Mouse (Mus musculus) ovary, postnatal 14 days (tissue): Measurements from ENCODE around the gene Rtraf.
A peak's percentile ranks its signal among the peaks of the same experiment; 100 is the strongest.
"Not testable (repeated sequence)": the region's sequence is repeated elsewhere in the genome, so short reads cannot be mapped to it uniquely, and the experiment has no call there.

Source experiments
- DNase-seq: peaks from one replicate; pipeline ENCODE4 v3.0.0; 2022; ENCODE audit warnings: low spot score

Gene Rtraf

GRCm38 (mm10) chr14:19823321-19824142 lies at the start of gene Rtraf:
Gene Rtraf (minus strand): TSS chr14:19823824.
- DNase-seq, result peak; percentile 87

GRCm38 (mm10) chr14:19867286-19867935 lies 43.8 kb upstream of the Rtraf start:
- no peak for DNase-seq

- DNase-seq, result not testable (repeated sequence)
These were observed 41.5 kb upstream of the Rtraf start for GRCm38 (mm10) chr14:19865121-19865520.

GRCm38 (mm10) chr14:19861311-19862080 lies 37.9 kb upstream of the Rtraf start:
- no peak for DNase-seq

DNA sequence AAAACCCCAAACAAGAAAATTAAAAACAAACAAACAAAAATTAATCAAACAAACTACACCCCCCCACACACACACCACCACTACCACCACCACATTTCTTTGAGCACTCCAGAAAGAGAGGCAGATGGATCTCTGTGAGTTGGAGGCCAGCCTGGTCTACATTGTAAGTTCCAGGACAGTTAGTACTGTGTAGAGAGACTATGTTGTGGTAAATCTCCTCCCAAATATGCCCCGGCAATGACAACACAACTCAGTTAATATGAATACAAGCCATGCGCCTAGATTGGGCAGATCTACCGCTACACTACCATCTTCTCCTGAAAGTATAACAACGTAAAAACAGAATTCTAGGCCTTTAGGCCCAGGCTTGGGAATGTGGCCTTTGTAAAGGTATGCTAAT lies 36.7 kb upstream of the Rtraf start:
- no peak for DNase-seq

DNA sequence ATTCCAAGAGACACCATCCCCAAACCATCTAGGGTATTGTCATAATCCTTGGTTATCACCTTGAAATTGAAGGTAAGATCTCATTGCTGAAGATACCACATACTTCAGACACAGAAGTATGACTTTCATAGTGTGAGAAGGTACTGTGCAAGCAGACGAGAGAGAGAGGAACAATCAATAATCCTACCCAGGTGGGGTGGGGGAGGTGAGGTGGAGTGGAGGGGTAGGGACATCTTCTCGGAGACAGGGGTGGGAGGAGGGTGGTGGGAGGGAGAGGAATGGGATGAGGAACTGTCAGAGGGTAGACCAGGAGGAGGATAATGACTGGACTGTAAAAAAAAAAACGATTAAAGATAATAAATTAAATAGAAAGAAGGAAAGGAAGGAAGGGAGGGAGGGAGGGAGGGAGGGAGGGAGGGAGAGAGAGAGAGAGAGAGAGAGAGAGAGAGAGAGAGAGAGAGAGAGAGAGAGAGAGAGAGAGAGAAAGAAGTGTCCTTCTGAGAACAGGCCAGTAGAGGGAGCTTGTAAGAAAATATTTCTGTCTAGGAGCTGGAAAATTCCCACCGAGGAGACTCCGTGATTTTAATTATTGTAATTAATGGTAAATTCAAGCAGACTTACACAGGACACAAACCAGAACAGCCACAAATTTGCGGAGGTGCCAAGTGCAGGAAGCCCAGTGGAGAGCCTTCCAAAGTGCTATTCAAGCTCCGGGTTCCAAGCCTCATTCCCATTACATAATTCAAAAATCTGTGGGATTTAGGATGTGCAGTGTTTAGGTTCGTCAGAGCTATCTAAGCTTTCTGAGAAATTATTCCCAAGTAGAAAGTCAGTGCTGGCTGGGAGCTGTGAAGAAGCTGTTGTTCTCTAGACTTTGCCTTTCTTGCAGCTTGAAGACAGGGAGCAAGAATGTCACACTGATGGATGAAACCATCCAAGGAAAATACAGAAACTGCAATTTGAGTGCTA lies 35.5 kb upstream of the Rtraf start:
- DNase-seq, result no peak

- DNase-seq, result no peak
These were observed 34.7 kb upstream of the Rtraf start for GRCm38 (mm10) chr14:19858279-19858678.

DNA sequence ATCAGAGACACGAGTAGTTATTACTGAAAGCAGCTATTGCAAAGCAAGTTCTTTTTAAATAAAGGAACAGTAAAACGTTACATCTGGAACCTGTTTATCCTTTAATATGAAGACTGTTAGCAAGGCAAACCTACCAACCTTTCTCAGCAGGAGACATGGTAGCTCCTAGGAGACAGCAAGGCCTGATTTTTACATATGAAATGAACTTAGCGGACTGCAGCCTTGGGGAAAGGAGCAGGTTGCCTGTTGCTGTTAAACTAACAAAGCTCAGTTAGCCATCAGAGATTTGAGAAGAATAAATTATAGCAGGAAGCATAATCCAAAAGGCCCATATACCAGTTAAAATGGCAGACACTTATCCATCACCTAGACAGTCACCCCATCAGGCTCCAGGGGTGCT lies 29.8 kb upstream of the Rtraf start:
- DNase-seq, result no peak

GRCm38 (mm10) chr14:19839600-19840332 lies 16.1 kb upstream of the Rtraf start:
- peak; percentile 51 for DNase-seq

- no peak for DNase-seq
These were observed 12.7 kb upstream of the Rtraf start for GRCm38 (mm10) chr14:19836289-19836688.

DNA sequence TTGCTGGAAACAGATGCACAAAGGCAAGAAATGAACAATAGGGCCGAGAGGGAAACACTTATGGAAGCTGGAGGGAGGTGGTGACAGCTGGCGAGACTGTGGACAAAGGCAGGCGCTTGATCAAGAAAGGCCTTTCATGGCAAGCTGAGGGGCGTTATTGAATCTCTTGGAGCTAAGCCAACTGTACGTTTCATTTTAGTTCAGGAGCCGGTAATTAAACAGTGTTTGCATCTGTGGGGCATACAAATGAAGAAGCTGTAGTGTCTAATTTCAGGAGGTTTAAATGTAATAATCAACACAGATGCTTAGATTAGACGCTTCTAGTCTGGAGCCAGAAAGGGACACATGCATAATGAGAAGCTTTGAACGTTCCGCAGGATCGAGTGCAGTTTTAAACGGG lies 1.9 kb upstream of the Rtraf start:
- DNase-seq, result no peak

GRCm38 (mm10) chr14:19821686-19822085 lies 1.9 kb downstream of the Rtraf start:
- DNase-seq, result no peak

DNA sequence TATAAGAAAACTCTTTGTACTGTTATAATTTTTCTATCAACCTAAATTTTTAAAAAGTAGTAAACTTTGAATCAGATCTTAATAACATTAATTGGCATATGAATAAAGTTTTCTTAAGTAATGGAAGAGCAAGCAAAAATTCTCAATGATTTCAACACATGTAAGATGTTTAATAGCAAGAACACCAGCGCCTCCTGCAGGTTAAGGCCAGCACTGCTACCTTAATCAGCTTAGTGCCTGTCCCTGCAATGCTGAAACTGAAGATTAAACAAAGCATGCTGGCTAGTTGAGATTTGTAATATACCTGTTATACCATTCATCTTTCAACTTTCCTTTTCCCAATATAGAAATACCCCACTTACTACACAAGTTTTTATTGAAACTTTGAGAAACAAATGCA lies 5.7 kb downstream of the Rtraf start:
- DNase-seq, result peak; percentile 82

GRCm38 (mm10) chr14:19813061-19813460 lies 10.6 kb downstream of the Rtraf start:
- no peak for DNase-seq

DNA sequence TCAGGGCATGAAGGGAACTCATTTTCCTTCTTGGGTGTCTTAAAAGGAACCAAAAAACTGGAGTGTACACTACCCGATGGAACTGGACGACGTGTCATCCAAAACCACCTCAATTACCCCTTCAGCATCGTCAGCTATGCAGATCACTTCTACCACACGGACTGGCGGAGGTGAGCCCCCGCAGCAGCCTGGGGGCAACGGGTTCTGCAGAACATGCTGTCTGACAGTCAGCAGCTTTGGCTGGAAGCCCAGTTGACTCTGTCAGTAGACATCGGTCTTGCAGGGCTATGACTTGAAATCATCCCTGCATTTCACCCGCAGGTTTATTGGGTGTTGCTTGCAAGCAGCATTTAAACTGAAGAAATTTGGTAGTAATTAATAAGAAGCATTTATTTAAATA lies 13.7 kb downstream of the Rtraf start:
- DNase-seq, result no peak

DNA sequence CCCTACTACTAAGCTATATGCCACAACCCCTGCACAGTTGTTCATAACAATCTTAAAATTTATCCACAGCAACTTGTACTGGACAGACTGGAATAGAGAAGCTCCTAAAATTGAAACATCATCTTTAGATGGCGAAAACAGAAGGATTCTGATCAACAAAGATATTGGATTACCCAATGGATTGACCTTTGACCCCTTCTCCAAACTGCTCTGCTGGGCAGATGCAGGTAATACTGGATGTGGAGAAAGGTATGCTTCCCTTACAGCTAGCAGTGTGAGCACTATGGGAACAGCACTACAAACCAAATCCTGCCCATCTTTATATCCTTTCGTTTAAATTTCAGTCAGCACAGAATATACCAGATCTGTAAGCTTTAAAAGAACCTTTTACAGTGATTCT lies 15.8 kb downstream of the Rtraf start:
- DNase-seq, result no peak

GRCm38 (mm10) chr14:19807339-19807738 lies 16.3 kb downstream of the Rtraf start:
- DNase-seq, result no peak

GRCm38 (mm10) chr14:19803623-19804022 lies 20.0 kb downstream of the Rtraf start:
- DNase-seq, result no peak

GRCm38 (mm10) chr14:19803222-19803621 lies 20.4 kb downstream of the Rtraf start:
- no peak for DNase-seq

GRCm38 (mm10) chr14:19801474-19802215 lies 22.0 kb downstream of the Rtraf start:
- no peak for DNase-seq
